Mouse (Mus musculus): ENCODE data around the gene Syne3.
A peak's percentile ranks its signal among the peaks of the same experiment; 100 is the strongest.

- TF ChIP-seq MYOG (IDR thresholded peaks at IDR 0.05; ENCODE audit: control insufficient read depth in 1 of 3, insufficient read depth in 1 of 3, insufficient read length in 2 of 3, low read depth in 2 of 3) (peak in 1 of 3 experiments; percentile 11), POLR2A (IDR thresholded peaks at IDR 0.05; ENCODE audit: insufficient read length, low read depth) (no peak), E2F4 (IDR thresholded peaks at IDR 0.05; ENCODE audit: insufficient read depth) (no peak), USF1 (IDR thresholded peaks at IDR 0.05; ENCODE audit: low read depth) (no peak), TCF3 (IDR thresholded peaks at IDR 0.05; ENCODE audit: insufficient read length, low read depth) (no peak), MYOD1 (IDR thresholded peaks at IDR 0.05; ENCODE audit: control insufficient read depth in 1 of 3, insufficient read length in 2 of 3, low read depth in 2 of 3) (no peak), POLR2AphosphoS2 (IDR thresholded peaks at IDR 0.05; ENCODE audit: insufficient read length, low read depth) (no peak), MAX (IDR thresholded peaks at IDR 0.05; ENCODE audit: low read depth) (no peak), TCF12 (IDR thresholded peaks at IDR 0.05; ENCODE audit: insufficient read depth, poor library complexity, severe bottlenecking) (no peak)
These were observed 11.8 kb downstream of the Syne3 start for GRCm38 (mm10) chr12:104997641-104998293.
